Mouse (Mus musculus): ENCODE measurements around the gene Sarnp.
A peak's percentile ranks its signal among the peaks of the same experiment; 100 is the strongest.

Gene Sarnp

GRCm38 (mm10) chr10:128891296-128892094 is 74.4 kb downstream of the Sarnp start, which contains the start of gene Gdf11:
Gene Gdf11, minus strand, starts transcription at chr10:128891718.
- DNase-seq: no peak

DNA sequence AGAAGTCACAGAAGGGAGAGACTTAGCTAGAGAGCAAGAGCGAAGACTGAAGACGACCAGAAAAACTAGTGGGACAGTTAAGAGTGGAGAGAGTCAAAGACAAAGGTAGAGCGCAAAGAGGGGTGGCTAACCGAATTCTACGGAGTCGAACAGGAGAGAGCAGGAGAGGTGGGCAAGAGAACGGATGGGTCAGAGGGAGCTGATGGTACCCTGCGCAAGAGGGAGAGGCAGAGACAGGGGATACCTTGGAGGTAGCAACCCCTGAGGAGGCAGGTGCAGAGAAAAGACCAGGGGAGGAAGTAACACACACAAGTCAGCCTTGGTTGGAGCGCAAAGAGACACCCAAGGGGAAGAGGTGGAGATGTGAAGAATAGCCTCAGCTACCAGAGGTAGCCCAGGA is 75.1 kb downstream of the Sarnp start:
- DNase-seq: no peak

GRCm38 (mm10) chr10:128895437-128895836 is 78.3 kb downstream of the Sarnp start:
- peak; percentile 76 to 79 for DNase-seq

GRCm38 (mm10) chr10:128895952-128896693 is 79.0 kb downstream of the Sarnp start:
- DNase-seq: no peak

- no peak for DNase-seq
Observed at GRCm38 (mm10) chr10:128896807-128897206, 79.7 kb downstream of the Sarnp start.

DNA sequence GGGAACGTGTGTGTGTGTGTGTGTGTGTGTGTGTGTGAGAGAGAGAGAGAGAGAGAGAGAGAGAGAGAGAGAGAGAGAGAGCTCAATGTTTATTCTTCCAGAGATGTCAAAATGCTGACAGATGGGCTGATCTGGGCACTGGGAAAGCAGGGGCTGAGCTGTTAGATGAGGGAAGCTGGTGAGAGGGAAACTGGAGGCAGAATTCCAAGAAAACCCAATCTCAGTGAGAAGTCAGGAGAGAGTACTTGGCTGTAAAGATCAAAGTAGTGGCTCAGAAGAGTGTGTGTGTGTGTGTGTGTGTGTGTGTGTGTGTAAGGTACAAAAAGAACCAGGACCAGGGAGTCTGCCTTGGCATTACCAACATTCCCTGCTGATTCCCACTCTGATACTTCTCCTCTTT is 80.4 kb downstream of the Sarnp start:
- no peak for DNase-seq

DNA sequence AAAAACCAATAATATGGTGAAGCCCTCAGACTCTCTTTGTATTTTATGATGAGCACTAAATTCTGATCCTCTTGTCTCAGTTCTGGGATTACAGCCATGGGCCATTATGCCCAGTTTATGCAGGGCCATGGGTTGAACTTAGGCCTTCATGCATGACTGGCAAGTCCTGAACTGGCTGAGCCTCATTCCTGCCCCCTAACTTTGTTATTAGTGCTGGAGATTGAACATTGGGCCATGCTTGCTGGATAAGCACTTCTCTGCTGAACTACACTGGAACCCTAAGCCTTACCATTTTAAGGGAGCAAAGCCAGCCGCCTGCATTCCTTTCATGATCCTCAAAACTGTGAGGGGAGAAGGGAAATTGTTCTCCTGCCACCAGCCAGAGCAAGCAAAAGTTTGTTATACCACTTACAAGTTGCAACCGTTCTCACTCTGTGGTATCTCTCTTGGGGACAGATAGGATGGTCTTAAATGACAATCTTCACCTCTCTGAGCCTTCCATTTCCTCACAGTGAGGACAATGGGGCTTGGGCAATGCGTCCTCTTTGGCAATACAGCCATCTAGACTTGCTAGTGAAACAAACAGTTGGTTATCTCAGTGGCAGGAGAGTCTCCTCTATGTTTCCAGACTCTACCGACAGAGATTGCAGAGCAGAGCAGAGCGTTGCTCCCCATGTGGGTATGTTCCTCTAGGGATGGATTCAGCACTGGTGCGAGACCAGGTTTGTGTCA is 82.8 kb downstream of the Sarnp start:
- no peak for DNase-seq

- no peak for DNase-seq
Observed at GRCm38 (mm10) chr10:128900698-128901097, 83.6 kb downstream of the Sarnp start, which contains the start of gene Cd63. Gene Cd63, plus strand, starts transcription at chr10:128900989.

DNA sequence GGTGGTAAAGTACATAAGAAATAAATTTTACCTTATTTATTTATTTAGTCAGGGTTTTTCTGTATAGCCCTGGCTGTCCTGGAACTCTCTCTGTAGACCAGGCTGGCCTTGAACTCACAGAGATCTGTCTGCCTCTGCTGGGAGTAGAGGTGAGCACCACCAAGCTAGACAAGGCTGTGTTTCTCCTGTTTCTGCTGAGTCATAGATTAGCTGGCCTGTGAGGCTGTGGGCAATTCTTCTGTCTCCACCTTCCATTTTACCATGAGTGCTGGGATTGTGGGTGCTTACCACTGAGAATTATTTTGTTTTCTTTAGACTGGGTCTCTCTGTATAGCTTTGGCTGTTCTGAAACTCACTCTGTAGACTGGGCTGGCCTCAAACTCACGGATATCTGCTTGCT is 84.3 kb downstream of the Sarnp start:
- DNase-seq: no peak

GRCm38 (mm10) chr10:128902409-128902988 is 85.4 kb downstream of the Sarnp start:
- no peak for DNase-seq

- DNase-seq: no peak
Observed at GRCm38 (mm10) chr10:128904812-128905211, 87.7 kb downstream of the Sarnp start.

DNA sequence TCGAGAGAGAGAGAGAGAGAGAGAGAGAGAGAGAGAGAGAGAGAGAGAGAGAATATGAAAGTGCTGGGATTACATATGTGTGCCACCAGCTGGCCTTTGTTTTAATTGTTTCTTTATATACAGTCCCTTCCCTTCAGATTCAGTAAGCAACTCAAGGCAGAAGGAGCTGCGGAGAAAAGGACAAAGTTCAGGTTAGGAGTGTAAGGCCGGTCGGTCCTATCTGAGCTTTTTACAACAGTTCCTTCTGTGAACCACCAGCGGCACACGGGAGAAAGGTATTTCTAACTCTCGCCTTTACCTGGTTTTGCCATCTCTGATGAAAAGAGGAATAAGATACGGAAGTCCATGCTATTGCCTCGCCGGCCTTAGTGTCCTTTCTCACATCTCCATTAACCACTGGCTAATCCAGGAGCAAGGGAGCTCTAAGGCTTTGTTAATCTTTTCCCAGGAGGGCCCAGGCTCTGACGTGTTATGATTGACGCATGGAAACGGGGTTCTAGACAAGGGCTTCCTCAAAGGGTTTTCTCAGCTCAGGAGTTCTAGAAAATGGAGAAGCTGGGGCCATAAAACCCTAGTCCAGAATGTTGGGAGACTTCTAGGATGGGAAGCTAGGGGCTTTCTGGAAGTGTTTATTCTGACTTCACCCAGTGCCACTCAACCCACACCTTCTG is 91.8 kb downstream of the Sarnp start:
- no peak for DNase-seq

DNA sequence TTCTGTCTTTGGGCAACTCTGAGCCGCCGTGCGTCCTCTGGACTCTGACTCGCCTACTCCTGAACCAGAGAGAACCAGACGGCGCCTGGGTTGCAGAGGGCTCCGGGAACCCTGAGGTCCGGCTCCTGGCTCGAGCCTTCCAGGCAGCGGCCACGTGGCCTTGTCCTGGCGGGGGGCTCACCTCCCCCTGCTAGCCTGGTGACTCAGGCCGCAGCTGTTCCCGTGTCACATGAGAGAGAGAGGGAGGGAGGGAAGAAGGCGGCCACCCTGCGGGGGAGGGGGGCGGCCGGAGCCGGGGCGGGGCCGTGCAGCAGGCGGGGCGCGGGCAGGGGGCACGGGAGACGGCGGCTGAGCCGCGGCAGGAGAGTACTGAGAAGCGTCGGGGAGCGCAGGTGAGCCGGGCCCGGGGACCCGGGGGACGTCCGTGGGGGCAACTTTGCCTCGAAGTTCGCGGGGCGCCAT is 92.5 kb downstream of the Sarnp start:
- peak; percentile 56 to 59 for DNase-seq

DNA sequence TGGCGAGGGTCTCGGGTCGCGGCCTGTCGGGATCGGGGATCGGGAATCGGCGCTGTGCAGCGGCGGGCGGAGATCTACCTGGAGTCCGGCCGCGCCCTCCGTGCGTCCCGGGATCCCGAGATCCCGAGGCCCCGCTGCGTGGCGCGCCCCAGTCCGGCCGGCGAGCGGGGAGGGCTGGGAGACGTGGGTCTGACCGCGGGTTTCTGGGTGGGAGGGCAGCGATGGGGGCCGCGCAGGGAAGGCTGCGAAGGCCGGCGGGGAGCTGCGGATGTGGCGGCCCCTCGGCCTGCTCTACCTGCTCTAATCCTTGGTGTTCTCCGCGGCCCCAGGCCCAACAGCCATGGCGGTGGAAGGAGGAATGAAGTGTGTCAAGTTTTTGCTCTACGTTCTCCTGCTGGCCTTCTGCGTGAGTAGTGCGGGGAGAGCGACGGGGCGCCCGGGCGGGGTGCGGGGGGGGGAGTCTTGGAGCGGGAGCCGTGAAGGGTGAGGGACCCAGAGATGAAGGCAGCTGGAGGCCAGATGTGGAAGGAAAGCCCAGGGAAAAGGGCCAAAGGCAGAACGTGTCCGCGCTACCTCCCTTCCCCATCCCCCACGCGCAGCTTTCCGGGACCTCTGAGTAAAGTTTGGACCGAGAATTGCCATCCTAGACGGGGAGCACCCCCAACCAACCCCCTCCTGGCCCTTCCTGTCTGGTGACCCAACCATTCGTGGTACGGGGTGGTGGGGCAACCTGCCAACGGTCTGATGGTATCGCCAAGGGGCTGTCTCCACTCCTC is 93.1 kb downstream of the Sarnp start:
- DNase-seq: no peak

DNA sequence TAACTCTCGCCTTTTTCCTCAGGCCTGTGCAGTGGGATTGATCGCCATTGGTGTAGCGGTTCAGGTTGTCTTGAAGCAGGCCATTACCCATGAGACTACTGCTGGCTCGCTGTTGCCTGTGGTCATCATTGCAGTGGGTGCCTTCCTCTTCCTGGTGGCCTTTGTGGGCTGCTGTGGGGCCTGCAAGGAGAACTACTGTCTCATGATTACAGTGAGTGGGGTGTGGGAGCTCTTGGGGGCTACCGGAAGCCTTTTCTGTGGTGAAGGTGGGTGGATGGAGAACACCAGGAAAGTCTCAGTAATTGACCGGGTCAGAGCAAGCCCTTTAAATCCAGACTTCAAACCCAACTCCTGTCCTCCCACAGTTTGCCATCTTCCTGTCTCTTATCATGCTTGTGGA is 94.3 kb downstream of the Sarnp start:
- no peak for DNase-seq

DNA sequence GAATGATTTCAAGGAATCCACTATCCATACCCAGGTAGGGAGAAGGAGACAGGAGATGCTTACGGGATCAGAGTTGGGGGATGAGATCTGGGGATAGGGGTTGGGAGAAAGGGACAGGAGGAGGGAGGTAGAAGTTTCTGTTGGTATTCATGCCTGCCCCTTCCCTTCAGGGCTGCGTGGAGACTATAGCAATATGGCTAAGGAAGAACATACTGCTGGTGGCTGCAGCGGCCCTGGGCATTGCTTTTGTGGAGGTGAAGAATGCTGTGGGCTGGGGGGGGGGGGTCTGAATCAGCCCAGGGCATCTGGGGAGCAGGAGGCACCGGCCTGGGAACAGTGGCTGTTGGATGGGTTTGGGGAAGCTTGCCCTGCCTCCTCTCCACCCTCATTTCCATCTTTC is 95.1 kb downstream of the Sarnp start:
- DNase-seq: no peak

GRCm38 (mm10) chr10:128912791-128913190 is 95.7 kb downstream of the Sarnp start:
- DNase-seq: no peak

GRCm38 (mm10) chr10:128913219-128913618 is 96.1 kb downstream of the Sarnp start:
- peak; percentile 92 to 95 for DNase-seq

GRCm38 (mm10) chr10:128913696-128914095 is 96.6 kb downstream of the Sarnp start:
- DNase-seq: no peak

- no peak for DNase-seq
Observed at GRCm38 (mm10) chr10:128915550-128915949, 98.4 kb downstream of the Sarnp start.

- DNase-seq: no peak
Observed at GRCm38 (mm10) chr10:128916665-128917064, 99.5 kb downstream of the Sarnp start.

DNA sequence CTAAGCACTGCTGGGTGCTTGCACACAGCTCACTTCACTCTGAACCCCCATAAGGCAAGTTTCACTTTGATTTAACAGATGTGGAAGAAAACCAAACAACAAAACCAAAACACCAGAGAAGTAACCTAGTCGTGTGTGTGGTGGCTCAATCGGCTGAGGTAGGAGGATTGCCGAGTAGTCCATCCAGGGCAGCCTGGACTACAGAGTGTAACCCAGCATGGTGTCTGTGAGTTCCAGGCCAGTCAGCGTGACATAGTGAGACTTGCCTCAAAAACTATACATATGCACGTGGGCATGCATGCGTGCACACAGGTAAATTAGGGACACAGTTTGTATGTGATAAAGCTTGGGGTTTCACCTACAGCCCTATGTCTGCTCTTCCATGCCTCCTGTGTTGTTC is 100.3 kb downstream of the Sarnp start:
- DNase-seq: no peak

Data from cerebellum, adult 18-20 months (tissue).